Mouse (Mus musculus): ENCODE results near the gene Cdk2. TPM values are rescaled to one million over a fixed set of nuclear protein-coding genes. Genes with fewer than 3 reads are reported as not detected.
"Not testable (repeated sequence)": the region's sequence is repeated elsewhere in the genome, so short reads cannot be mapped to it uniquely, and the experiment has no call there.

The Cdk2 gene
- total and polyA plus RNA-seq, 2 experiments, result 4.7 to 8.3 TPM

DNA sequence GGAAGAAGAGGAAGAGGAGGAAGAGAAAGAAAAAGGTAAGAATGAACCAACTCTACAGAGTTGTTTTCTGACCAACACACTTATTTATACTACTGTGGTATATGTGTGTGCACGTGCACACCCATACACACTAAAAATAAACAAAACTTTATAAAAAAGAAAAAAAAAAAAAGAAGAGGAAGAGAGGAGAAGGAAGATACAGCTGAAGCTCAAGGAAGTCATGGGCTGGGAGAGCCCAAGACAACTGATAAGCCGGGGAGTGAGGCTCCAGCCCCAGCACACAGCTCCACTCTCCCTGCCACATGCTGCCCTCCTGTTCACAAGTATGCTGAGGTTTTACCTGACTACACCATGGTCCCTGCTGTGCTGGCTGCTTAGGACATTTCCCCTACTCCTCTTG lies 35.5 kb upstream of the Cdk2 start:
- H3K4me3 ChIP-seq (ENCODE audit: insufficient read depth, low read depth, low read length), result no peak overlapping the region
- no peak for DNase-seq (ENCODE audit: extremely low read depth, low read depth, low spot score)
- H3K4me1 ChIP-seq (ENCODE audit: control insufficient read depth, insufficient read depth, low read length), result peaks cover 7% of the 10 kb centered on the region
- H3K27me3 ChIP-seq (ENCODE audit: control insufficient read depth, insufficient read depth, low read length), result no peaks in the 10 kb centered on the region
- H3K79me2 ChIP-seq (ENCODE audit: control insufficient read depth, insufficient read depth, low read length), result no peaks in the 10 kb centered on the region; the same call in 1 of the 2 replicates
- no peak overlapping the region for H3K9ac ChIP-seq (ENCODE audit: low read depth, low read length)
- TF ChIP-seq POLR2A (IDR thresholded peaks at IDR 0.05; ENCODE audit: extremely low read depth, insufficient read depth, low read length) (no peak), CTCF (IDR thresholded peaks at IDR 0.05; ENCODE audit: low read depth, low read length) (no peak)
- peaks cover 6% of the 10 kb centered on the region; the same call in 1 of the 2 replicates for H3K36me3 ChIP-seq (ENCODE audit: control insufficient read depth, insufficient read depth, low read length)
- no peak overlapping the region for H3K27ac ChIP-seq (replicated peaks; ENCODE audit: insufficient read depth, low read depth, low read length)
- 70% methylated on average over 2 of the region's 2 CpGs for WGBS

DNA sequence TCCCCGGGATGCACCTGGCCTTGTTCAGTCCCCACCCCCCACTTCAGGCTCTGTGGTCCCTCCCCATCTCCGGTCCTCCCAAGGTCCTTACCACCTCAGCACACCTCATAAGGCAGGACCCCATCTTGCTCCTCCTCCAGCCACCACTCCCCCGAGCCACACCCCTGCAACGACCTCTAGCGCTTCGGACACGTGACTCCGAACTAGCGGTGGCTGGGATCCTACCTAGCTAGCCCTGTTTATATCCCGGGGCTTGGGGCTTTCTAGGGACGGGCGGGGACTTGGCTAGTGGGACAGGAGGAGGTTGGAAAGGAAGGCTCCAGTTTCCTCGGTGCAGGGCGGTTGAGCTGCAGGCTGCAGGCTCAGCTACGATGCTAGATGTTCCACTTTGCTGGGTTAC lies 32.6 kb upstream of the Cdk2 start:
- Histone ChIP-seq H3K27ac (replicated peaks; ENCODE audit: insufficient read depth, low read depth, low read length) (no peak overlapping the region), H3K4me1 (ENCODE audit: control insufficient read depth, insufficient read depth, low read length) (no peaks in the 10 kb centered on the region), H3K27me3 (ENCODE audit: control insufficient read depth, insufficient read depth, low read length) (no peaks in the 10 kb centered on the region), H3K9ac (ENCODE audit: low read depth, low read length) (no peak overlapping the region), H3K4me3 (ENCODE audit: insufficient read depth, low read depth, low read length) (no peak overlapping the region), H3K79me2 (ENCODE audit: control insufficient read depth, insufficient read depth, low read length) (no peaks in the 10 kb centered on the region; the same call in 1 of the 2 replicates), H3K36me3 (ENCODE audit: control insufficient read depth, insufficient read depth, low read length) (peaks cover 9% of the 10 kb centered on the region)
- no peak for DNase-seq (ENCODE audit: extremely low read depth, low read depth, low spot score)
- 31% methylated on average over 15 of the region's 15 CpGs for WGBS
- TF ChIP-seq CTCF (IDR thresholded peaks at IDR 0.05; ENCODE audit: low read depth, low read length) (no peak), POLR2A (IDR thresholded peaks at IDR 0.05; ENCODE audit: extremely low read depth, insufficient read depth, low read length) (no peak)

DNA sequence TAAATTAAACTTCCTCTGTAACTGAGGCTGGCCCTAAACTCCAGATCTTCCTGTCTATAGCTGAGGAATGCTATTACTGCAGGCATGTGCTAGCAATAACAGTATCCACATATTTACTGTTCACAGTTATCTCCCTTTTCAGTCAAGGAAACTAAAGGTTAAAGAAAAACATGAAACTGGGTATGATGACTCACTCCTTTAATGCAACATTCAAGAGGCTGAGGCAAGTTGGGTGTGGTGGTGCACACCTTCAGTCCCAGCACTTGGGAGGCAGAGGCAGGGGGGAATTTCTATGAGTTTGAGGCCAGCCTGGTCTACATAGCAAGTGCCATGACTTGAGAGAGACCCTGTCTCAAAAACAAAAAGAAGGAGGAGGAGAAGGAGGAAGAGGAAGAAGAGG lies 27.2 kb upstream of the Cdk2 start:
- H3K27ac ChIP-seq (replicated peaks; ENCODE audit: insufficient read depth, low read depth, low read length), result no peak overlapping the region
- peaks cover 9% of the 10 kb centered on the region for H3K36me3 ChIP-seq (ENCODE audit: control insufficient read depth, insufficient read depth, low read length)
- no peak for DNase-seq (ENCODE audit: extremely low read depth, low read depth, low spot score)
- H3K79me2 ChIP-seq (ENCODE audit: control insufficient read depth, insufficient read depth, low read length), result no peaks in the 10 kb centered on the region
- H3K9ac ChIP-seq (ENCODE audit: low read depth, low read length), result no peak overlapping the region
- peaks cover 1% of the 10 kb centered on the region; the same call in 1 of the 2 replicates for H3K4me1 ChIP-seq (ENCODE audit: control insufficient read depth, insufficient read depth, low read length)
- TF ChIP-seq POLR2A (IDR thresholded peaks at IDR 0.05; ENCODE audit: extremely low read depth, insufficient read depth, low read length), result no peak
- TF ChIP-seq CTCF (IDR thresholded peaks at IDR 0.05; ENCODE audit: low read depth, low read length), result no peak
- no peaks in the 10 kb centered on the region for H3K27me3 ChIP-seq (ENCODE audit: control insufficient read depth, insufficient read depth, low read length)
- H3K4me3 ChIP-seq (ENCODE audit: insufficient read depth, low read depth, low read length), result no peak overlapping the region

DNA sequence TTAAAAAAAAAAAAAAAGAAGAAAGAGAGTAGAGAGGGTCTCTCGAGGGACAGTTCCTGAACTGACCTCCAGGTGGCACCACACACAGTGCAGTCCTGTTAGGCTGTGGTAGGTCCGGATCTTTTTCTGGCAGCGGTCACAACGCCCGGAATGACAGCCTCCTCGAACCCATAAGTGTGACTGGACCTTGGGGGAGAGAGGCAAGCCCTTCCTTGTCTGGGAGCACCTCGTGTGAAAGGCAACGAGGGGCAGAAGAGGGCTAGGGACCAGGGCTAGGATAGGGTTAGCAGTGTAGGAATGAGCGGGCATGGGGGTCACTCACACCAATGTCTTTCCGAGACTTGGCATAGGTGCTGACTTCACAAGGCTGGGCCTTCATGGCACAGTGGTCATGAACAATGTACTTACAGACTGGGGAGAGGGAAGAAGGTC lies 26.2 kb upstream of the Cdk2 start:
- Histone ChIP-seq H3K79me2 (ENCODE audit: control insufficient read depth, insufficient read depth, low read length) (no peaks in the 10 kb centered on the region), H3K36me3 (ENCODE audit: control insufficient read depth, insufficient read depth, low read length) (peaks cover 6% of the 10 kb centered on the region), H3K4me3 (ENCODE audit: insufficient read depth, low read depth, low read length) (no peak overlapping the region), H3K9ac (ENCODE audit: low read depth, low read length) (no peak overlapping the region; the same call in 1 of the 2 replicates), H3K27ac (replicated peaks; ENCODE audit: insufficient read depth, low read depth, low read length) (no peak overlapping the region), H3K4me1 (ENCODE audit: control insufficient read depth, insufficient read depth, low read length) (peaks cover 1% of the 10 kb centered on the region; the same call in 1 of the 2 replicates), H3K27me3 (ENCODE audit: control insufficient read depth, insufficient read depth, low read length) (no peaks in the 10 kb centered on the region)
- peak; percentile 91 for TF ChIP-seq CTCF (IDR thresholded peaks at IDR 0.05; ENCODE audit: low read depth, low read length)
- TF ChIP-seq POLR2A (IDR thresholded peaks at IDR 0.05; ENCODE audit: extremely low read depth, insufficient read depth, low read length), result no peak
- peak; percentile 36 for DNase-seq (ENCODE audit: extremely low read depth, low read depth, low spot score)
- WGBS, result 20% methylated on average over 10 of the region's 10 CpGs

DNA sequence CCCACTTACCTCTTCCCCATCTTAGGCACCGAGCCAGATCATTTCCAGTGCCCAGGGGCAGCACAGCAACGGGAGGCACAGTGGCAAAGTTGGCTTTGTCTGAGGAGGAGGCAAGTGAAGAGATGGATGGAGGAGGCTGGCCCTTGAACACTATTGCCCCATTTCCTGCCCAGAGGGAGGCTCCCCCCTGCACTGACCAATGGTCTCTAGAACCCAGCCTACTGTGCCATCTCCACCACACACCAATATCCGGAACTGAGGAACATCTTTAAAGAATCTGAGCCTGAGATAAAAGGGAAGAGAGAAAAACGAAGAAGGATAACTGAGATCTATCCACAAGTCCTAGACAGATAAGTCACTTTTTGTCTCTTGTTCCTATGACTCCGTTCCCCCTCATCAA lies 23.2 kb upstream of the Cdk2 start:
- Histone ChIP-seq H3K9ac (ENCODE audit: low read depth, low read length) (no peak overlapping the region), H3K27ac (replicated peaks; ENCODE audit: insufficient read depth, low read depth, low read length) (no peak overlapping the region), H3K4me3 (ENCODE audit: insufficient read depth, low read depth, low read length) (no peak overlapping the region), H3K79me2 (ENCODE audit: control insufficient read depth, insufficient read depth, low read length) (no peaks in the 10 kb centered on the region), H3K36me3 (ENCODE audit: control insufficient read depth, insufficient read depth, low read length) (no peaks in the 10 kb centered on the region; the same call in 1 of the 2 replicates), H3K27me3 (ENCODE audit: control insufficient read depth, insufficient read depth, low read length) (no peaks in the 10 kb centered on the region), H3K4me1 (ENCODE audit: control insufficient read depth, insufficient read depth, low read length) (peaks cover 1% of the 10 kb centered on the region; the same call in 1 of the 2 replicates)
- 91% methylated on average over 5 of the region's 5 CpGs for WGBS
- no peak for DNase-seq (ENCODE audit: extremely low read depth, low read depth, low spot score)
- no peak for TF ChIP-seq CTCF (IDR thresholded peaks at IDR 0.05; ENCODE audit: low read depth, low read length)
- TF ChIP-seq POLR2A (IDR thresholded peaks at IDR 0.05; ENCODE audit: extremely low read depth, insufficient read depth, low read length), result no peak

DNA sequence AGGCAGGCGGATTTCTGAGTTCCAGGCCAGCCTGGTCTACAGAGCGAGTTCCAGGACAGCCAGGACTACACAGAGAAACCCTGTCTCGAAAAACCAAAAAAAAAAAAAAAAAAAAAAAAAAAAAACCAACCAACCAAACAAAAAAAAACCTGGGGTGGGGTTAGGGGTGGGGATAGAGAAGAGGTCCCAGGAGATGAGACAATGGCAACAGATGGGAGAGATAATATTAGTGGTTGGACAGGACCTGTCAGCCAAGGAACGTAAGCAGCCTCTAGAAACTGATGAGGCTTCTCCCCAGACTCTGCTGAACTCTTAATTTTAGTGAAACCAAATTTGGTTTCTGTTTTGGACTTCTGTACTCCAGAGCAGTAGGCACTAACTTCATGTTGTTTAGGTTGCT lies 20.6 kb upstream of the Cdk2 start:
- WGBS, result 95% methylated on average over 4 of the region's 4 CpGs
- not testable (repeated sequence) for DNase-seq (ENCODE audit: extremely low read depth, low read depth, low spot score); H3K79me2 ChIP-seq (ENCODE audit: control insufficient read depth, insufficient read depth, low read length); H3K36me3 ChIP-seq (ENCODE audit: control insufficient read depth, insufficient read depth, low read length); H3K27ac ChIP-seq (replicated peaks; ENCODE audit: insufficient read depth, low read depth, low read length); H3K4me3 ChIP-seq (ENCODE audit: insufficient read depth, low read depth, low read length); H3K27me3 ChIP-seq (ENCODE audit: control insufficient read depth, insufficient read depth, low read length); H3K4me1 ChIP-seq (ENCODE audit: control insufficient read depth, insufficient read depth, low read length); H3K9ac ChIP-seq (ENCODE audit: low read depth, low read length)

Measured in liver, adult 2 months (tissue).